Mouse (Mus musculus): Measurements from ENCODE around the gene Dtymk. TPM values are rescaled to one million over a fixed set of nuclear protein-coding genes. Genes with fewer than 3 reads are reported as not detected.

The Dtymk gene
- polyA plus RNA-seq, 2 experiments from 2014 or later, result 129 to 134 TPM

GRCm38 (mm10) chr1:93742910-93743309 lies 58.8 kb downstream of the Dtymk start:
- ATAC-seq, result no peak

Other genes with a start within 250 kb of the Dtymk start
- gene Stk25, start 143.3 kb downstream of the Dtymk start, polyA plus RNA-seq (2017; shearing (Covaris generic)), result 10 to 100 TPM; 28.6 to 32.3 TPM
- not detected for gene Bok, start 116.3 kb downstream of the Dtymk start, polyA plus RNA-seq (2017; shearing (Covaris generic))
- gene Atg4b, start 50.4 kb downstream of the Dtymk start, polyA plus RNA-seq (2017; shearing (Covaris generic)), result 10 to 100 TPM; 54.1 to 77.9 TPM
- gene Thap4, start 47.1 kb downstream of the Dtymk start, polyA plus RNA-seq (2017; shearing (Covaris generic)), result 10 to 100 TPM; 15.3 to 16.5 TPM
- 10 to 100 TPM; 19.8 to 21.8 TPM for gene Ing5, start 2.0 kb upstream of the Dtymk start, polyA plus RNA-seq (2017; shearing (Covaris generic))
- 10 to 100 TPM; 15.5 to 20.9 TPM for gene D2hgdh, start 23.0 kb upstream of the Dtymk start, polyA plus RNA-seq (2017; shearing (Covaris generic))
- not detected for gene Gal3st2, start 59.4 kb upstream of the Dtymk start, polyA plus RNA-seq (2017; shearing (Covaris generic))
- gene Gal3st2b, start 116.4 kb upstream of the Dtymk start, polyA plus RNA-seq (2017; shearing (Covaris generic)), result under 1 TPM in 1 of 2 experiments, not detected in 1; 0.12 TPM
- under 1 TPM in 1 of 2 experiments, not detected in 1; 0.12 TPM for gene Gal3st2c, start 188.6 kb upstream of the Dtymk start, polyA plus RNA-seq (2017; shearing (Covaris generic))
- gene Neu4, start 218.5 kb upstream of the Dtymk start, polyA plus RNA-seq (2017; shearing (Covaris generic)), result under 1 TPM in 1 of 2 experiments, not detected in 1; 0.15 TPM

Data from activated CD4-positive, CD25-positive, alpha-beta regulatory T cell, adult 4 months (primary cell).